Mouse (Mus musculus): ENCODE results near the gene Cd69. TPM values are rescaled to one million over a fixed set of nuclear protein-coding genes. Genes with fewer than 3 reads are reported as not detected.
A peak's percentile ranks its signal among the peaks of the same experiment; 100 is the strongest.

The Cd69 gene
- polyA plus RNA-seq, 1 experiment from 2014 or later = 0.09 TPM

DNA sequence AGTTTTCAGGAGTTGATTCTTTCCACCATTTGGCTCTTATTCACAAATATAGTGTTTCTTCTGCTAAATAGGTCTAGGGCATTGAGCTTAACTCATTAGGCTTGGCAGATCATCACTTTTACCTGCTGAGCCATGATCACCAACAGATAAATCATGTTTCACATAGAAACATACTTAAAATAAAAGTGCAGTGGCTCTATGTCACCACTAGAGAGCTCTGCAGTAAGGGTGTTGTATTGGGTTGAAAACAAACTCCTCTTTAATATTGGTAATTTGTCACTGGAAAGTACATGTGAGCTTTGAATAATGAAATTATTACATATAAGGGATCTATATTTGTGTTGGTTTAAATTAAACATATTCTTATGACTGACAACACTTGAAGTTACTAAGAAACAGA lies 15.2 kb downstream of the Cd69 start:
- no peak for ATAC-seq (ENCODE audit: low read depth)
- Histone ChIP-seq H3K36me3 (ENCODE audit: control insufficient read depth, insufficient read depth, low read length) (no peaks in the 10 kb centered on the region), H3K4me3 (ENCODE audit: low read length) (no peak overlapping the region), H3K4me2 (ENCODE audit: low read depth, low read length) (no peak overlapping the region), H3K4me1 (replicated peaks; ENCODE audit: control insufficient read depth, insufficient read depth, low read length) (no peaks in the 10 kb centered on the region), H3K9ac (ENCODE audit: low read length) (no peak overlapping the region), H3K9me3 (ENCODE audit: control insufficient read depth, low read length) (no peaks in the 10 kb centered on the region), H3K27ac (ENCODE audit: low read length) (no peak overlapping the region), H3K27me3 (ENCODE audit: control insufficient read depth, insufficient read depth, low read depth, low read length) (no peaks in the 10 kb centered on the region)

DNA sequence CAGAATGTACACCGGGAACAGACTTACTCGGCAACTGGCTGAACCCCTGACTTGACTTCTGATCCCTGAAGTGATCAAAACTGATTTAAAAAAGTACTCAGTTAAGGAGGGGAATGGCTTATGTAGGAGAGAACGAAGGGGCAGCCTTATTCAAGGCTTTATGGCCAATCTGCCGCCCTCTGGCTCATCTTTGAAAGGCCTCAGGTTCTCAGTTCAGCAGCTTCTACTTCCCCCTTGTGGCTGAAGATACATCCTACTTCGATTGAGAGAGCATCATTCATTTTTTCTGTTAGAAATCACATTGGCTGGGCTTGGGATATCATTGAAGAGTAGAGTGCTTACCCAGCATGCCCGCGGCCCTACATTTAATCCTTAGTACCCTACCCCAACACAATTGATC lies 19.2 kb downstream of the Cd69 start:
- H3K36me3 ChIP-seq (ENCODE audit: control insufficient read depth, insufficient read depth, low read length) = no peaks in the 10 kb centered on the region
- H3K27me3 ChIP-seq (ENCODE audit: control insufficient read depth, insufficient read depth, low read depth, low read length) = no peaks in the 10 kb centered on the region
- ATAC-seq (ENCODE audit: low read depth) = peak; percentile 31; the same call in 1 of the 2 replicates
- no peaks in the 10 kb centered on the region for H3K4me1 ChIP-seq (replicated peaks; ENCODE audit: control insufficient read depth, insufficient read depth, low read length)
- H3K4me2 ChIP-seq (ENCODE audit: low read depth, low read length) = no peak overlapping the region
- H3K27ac ChIP-seq (ENCODE audit: low read length) = no peak overlapping the region
- no peak overlapping the region for H3K9ac ChIP-seq (ENCODE audit: low read length)
- no peaks in the 10 kb centered on the region for H3K9me3 ChIP-seq (ENCODE audit: control insufficient read depth, low read length)
- WGBS = 48% methylated on average over 7 of the region's 7 CpGs
- no peak overlapping the region for H3K4me3 ChIP-seq (ENCODE audit: low read length)

DNA sequence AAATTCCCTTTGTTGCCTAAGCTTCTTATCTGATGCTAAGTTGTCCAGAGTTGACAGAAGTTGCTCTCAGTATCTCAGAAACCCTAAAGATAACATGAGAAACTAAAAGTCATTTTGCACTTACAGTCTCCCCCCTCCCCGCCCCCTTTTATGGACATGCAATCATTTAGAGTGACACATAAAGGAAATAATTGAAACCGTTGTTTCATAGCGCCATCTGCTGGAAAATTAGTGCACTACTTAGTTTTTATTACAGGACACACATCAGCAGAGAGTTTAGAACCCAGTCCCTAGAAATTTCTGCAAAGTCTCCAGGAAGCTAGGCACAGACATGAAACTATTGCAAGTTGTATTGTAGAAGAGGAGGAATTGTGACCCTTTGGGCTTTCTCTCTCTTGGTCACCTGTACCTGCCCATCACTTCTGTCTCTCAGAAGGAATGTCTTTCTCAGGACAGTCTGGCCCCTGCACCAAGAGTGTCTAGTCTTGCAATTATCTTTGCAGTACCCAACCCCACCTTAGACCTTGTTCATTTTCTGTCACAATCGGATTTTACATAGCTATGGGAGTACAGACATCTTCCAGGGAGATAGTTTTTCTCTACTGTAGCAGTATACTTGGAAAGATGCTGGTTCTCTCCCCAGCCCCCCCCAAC lies 20.2 kb downstream of the Cd69 start:
- H3K27me3 ChIP-seq (ENCODE audit: control insufficient read depth, insufficient read depth, low read depth, low read length) = no peaks in the 10 kb centered on the region
- no peak overlapping the region for H3K9ac ChIP-seq (ENCODE audit: low read length)
- no peak overlapping the region for H3K27ac ChIP-seq (ENCODE audit: low read length)
- H3K36me3 ChIP-seq (ENCODE audit: control insufficient read depth, insufficient read depth, low read length) = no peaks in the 10 kb centered on the region
- ATAC-seq (ENCODE audit: low read depth) = peak; percentile 43
- H3K9me3 ChIP-seq (ENCODE audit: control insufficient read depth, low read length) = no peaks in the 10 kb centered on the region
- H3K4me3 ChIP-seq (ENCODE audit: low read length) = no peak overlapping the region
- no peaks in the 10 kb centered on the region for H3K4me1 ChIP-seq (replicated peaks; ENCODE audit: control insufficient read depth, insufficient read depth, low read length)
- H3K4me2 ChIP-seq (ENCODE audit: low read depth, low read length) = no peak overlapping the region
- WGBS = 15% methylated on average over 4 of the region's 4 CpGs

GRCm38 (mm10) chr6:129254314-129254713 lies 20.9 kb downstream of the Cd69 start:
- no peak overlapping the region for H3K27ac ChIP-seq (ENCODE audit: low read length)
- H3K4me2 ChIP-seq (ENCODE audit: low read depth, low read length) = no peak overlapping the region
- no peaks in the 10 kb centered on the region for H3K4me1 ChIP-seq (replicated peaks; ENCODE audit: control insufficient read depth, insufficient read depth, low read length)
- no peak for ATAC-seq (ENCODE audit: low read depth)
- H3K4me3 ChIP-seq (ENCODE audit: low read length) = no peak overlapping the region
- no peaks in the 10 kb centered on the region for H3K36me3 ChIP-seq (ENCODE audit: control insufficient read depth, insufficient read depth, low read length)
- WGBS = 60% methylated on average over 4 of the region's 4 CpGs
- no peaks in the 10 kb centered on the region for H3K9me3 ChIP-seq (ENCODE audit: control insufficient read depth, low read length)
- no peaks in the 10 kb centered on the region for H3K27me3 ChIP-seq (ENCODE audit: control insufficient read depth, insufficient read depth, low read depth, low read length)
- no peak overlapping the region for H3K9ac ChIP-seq (ENCODE audit: low read length)

- Histone ChIP-seq H3K4me2 (ENCODE audit: low read depth, low read length) (no peak overlapping the region), H3K36me3 (ENCODE audit: control insufficient read depth, insufficient read depth, low read length) (no peaks in the 10 kb centered on the region), H3K9me3 (ENCODE audit: control insufficient read depth, low read length) (no peaks in the 10 kb centered on the region), H3K27me3 (ENCODE audit: control insufficient read depth, insufficient read depth, low read depth, low read length) (no peaks in the 10 kb centered on the region), H3K4me1 (replicated peaks; ENCODE audit: control insufficient read depth, insufficient read depth, low read length) (no peaks in the 10 kb centered on the region), H3K4me3 (ENCODE audit: low read length) (no peak overlapping the region), H3K27ac (ENCODE audit: low read length) (no peak overlapping the region), H3K9ac (ENCODE audit: low read length) (no peak overlapping the region)
- no peak for ATAC-seq (ENCODE audit: low read depth)
Measured at GRCm38 (mm10) chr6:129248243-129248642, 27.0 kb downstream of the Cd69 start.

DNA sequence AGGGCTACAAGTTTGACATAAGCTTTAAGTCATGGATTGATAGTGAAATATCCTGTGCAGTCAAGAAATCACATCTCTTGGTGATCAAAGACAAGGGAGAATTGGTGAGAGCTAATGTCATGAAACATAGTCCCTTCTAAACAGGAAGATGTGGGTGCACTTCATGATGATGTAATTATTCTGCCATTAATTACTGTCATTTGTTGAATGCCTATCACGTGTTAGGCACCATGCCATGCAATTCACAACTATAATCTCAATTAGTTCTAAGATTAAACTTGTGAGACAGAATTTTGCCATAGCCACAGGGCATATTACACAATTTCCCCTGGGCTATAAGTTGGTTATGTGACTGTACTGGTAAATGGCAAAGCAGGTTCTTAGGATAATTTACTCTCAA lies 28.2 kb downstream of the Cd69 start:
- Histone ChIP-seq H3K4me3 (ENCODE audit: low read length) (no peak overlapping the region), H3K36me3 (ENCODE audit: control insufficient read depth, insufficient read depth, low read length) (no peaks in the 10 kb centered on the region), H3K27ac (ENCODE audit: low read length) (no peak overlapping the region), H3K4me1 (replicated peaks; ENCODE audit: control insufficient read depth, insufficient read depth, low read length) (no peaks in the 10 kb centered on the region), H3K9ac (ENCODE audit: low read length) (no peak overlapping the region), H3K27me3 (ENCODE audit: control insufficient read depth, insufficient read depth, low read depth, low read length) (no peaks in the 10 kb centered on the region), H3K9me3 (ENCODE audit: control insufficient read depth, low read length) (no peaks in the 10 kb centered on the region), H3K4me2 (ENCODE audit: low read depth, low read length) (no peak overlapping the region)
- ATAC-seq (ENCODE audit: low read depth) = no peak
- WGBS = 58% methylated on average over 1 of the region's 1 CpGs

- Histone ChIP-seq H3K9ac (ENCODE audit: low read length) (no peak overlapping the region), H3K4me3 (ENCODE audit: low read length) (no peak overlapping the region), H3K27ac (ENCODE audit: low read length) (no peak overlapping the region), H3K27me3 (ENCODE audit: control insufficient read depth, insufficient read depth, low read depth, low read length) (no peaks in the 10 kb centered on the region), H3K36me3 (ENCODE audit: control insufficient read depth, insufficient read depth, low read length) (no peaks in the 10 kb centered on the region), H3K4me2 (ENCODE audit: low read depth, low read length) (no peak overlapping the region), H3K9me3 (ENCODE audit: control insufficient read depth, low read length) (no peaks in the 10 kb centered on the region), H3K4me1 (replicated peaks; ENCODE audit: control insufficient read depth, insufficient read depth, low read length) (no peaks in the 10 kb centered on the region)
- ATAC-seq (ENCODE audit: low read depth) = no peak
Measured at GRCm38 (mm10) chr6:129245793-129246192, 29.4 kb downstream of the Cd69 start.

GRCm38 (mm10) chr6:129241907-129242306 lies 33.3 kb downstream of the Cd69 start:
- H3K27ac ChIP-seq (ENCODE audit: low read length) = no peak overlapping the region
- no peak overlapping the region for H3K4me2 ChIP-seq (ENCODE audit: low read depth, low read length)
- no peaks in the 10 kb centered on the region for H3K9me3 ChIP-seq (ENCODE audit: control insufficient read depth, low read length)
- no peak for ATAC-seq (ENCODE audit: low read depth)
- no peaks in the 10 kb centered on the region for H3K27me3 ChIP-seq (ENCODE audit: control insufficient read depth, insufficient read depth, low read depth, low read length)
- H3K36me3 ChIP-seq (ENCODE audit: control insufficient read depth, insufficient read depth, low read length) = no peaks in the 10 kb centered on the region
- no peak overlapping the region for H3K4me3 ChIP-seq (ENCODE audit: low read length)
- H3K9ac ChIP-seq (ENCODE audit: low read length) = no peak overlapping the region
- no peaks in the 10 kb centered on the region for H3K4me1 ChIP-seq (replicated peaks; ENCODE audit: control insufficient read depth, insufficient read depth, low read length)
- WGBS = 47% methylated on average over 6 of the region's 6 CpGs

DNA sequence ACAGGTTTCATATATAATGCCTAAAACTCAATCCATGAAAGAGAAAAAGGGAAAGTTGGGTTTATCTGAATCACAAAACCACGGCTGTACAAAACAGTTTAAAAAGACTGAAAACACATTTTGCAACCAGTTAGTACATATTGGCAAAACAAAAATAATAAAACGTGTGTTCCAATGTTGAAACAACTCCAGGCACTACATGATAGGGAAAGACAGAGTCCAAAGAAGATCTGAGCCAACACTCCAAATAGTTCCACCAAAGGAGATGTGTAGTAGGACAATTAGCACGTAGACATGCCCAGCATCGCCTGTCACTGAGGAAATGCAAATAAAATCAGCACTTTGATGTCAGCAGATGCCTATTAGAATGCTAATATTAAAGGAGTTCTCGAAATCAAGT lies 33.8 kb downstream of the Cd69 start:
- Histone ChIP-seq H3K27me3 (ENCODE audit: control insufficient read depth, insufficient read depth, low read depth, low read length) (no peaks in the 10 kb centered on the region), H3K27ac (ENCODE audit: low read length) (no peak overlapping the region), H3K36me3 (ENCODE audit: control insufficient read depth, insufficient read depth, low read length) (no peaks in the 10 kb centered on the region), H3K4me3 (ENCODE audit: low read length) (no peak overlapping the region), H3K9ac (ENCODE audit: low read length) (no peak overlapping the region), H3K4me2 (ENCODE audit: low read depth, low read length) (no peak overlapping the region), H3K9me3 (ENCODE audit: control insufficient read depth, low read length) (no peaks in the 10 kb centered on the region), H3K4me1 (replicated peaks; ENCODE audit: control insufficient read depth, insufficient read depth, low read length) (no peaks in the 10 kb centered on the region)
- 53% methylated on average over 5 of the region's 5 CpGs for WGBS
- no peak for ATAC-seq (ENCODE audit: low read depth)
